Mouse (Mus musculus) frontal cortex, postnatal 14 days (tissue): Measurements from ENCODE around the gene Ccpg1os.

Source experiments
- DNase-seq, 2 experiments: peaks; one replicate each; pipeline ENCODE4 v3.0.0; 2022; ENCODE audit warnings: low spot score in 2 of 2

Ccpg1os gene

GRCm38 (mm10) chr9:72983066-72983465 is 2.1 kb downstream of the Ccpg1os start:
- DNase-seq = no peak

GRCm38 (mm10) chr9:72975242-72975641 is 9.9 kb downstream of the Ccpg1os start:
- no peak for DNase-seq

GRCm38 (mm10) chr9:72974734-72975133 is 10.4 kb downstream of the Ccpg1os start:
- DNase-seq = no peak

GRCm38 (mm10) chr9:72972984-72973383 is 12.2 kb downstream of the Ccpg1os start:
- no peak for DNase-seq

GRCm38 (mm10) chr9:72972435-72972834 is 12.7 kb downstream of the Ccpg1os start:
- no peak for DNase-seq

- DNase-seq = no peak
Measured at GRCm38 (mm10) chr9:72969874-72970273, 15.3 kb downstream of the Ccpg1os start.

GRCm38 (mm10) chr9:72968349-72969061 is 16.7 kb downstream of the Ccpg1os start:
- DNase-seq = peak; percentile 58 to 68

- no peak for DNase-seq
Measured at GRCm38 (mm10) chr9:72961959-72962358, 23.2 kb downstream of the Ccpg1os start.

- no peak for DNase-seq
Measured at GRCm38 (mm10) chr9:72961346-72961745, 23.8 kb downstream of the Ccpg1os start.

- peak; percentile 59 to 65 for DNase-seq
Measured at GRCm38 (mm10) chr9:72958521-72959450, 26.4 kb downstream of the Ccpg1os start, which contains the start of the genes Dyx1c1 and Gm44503. Dyx1c1 (plus strand) TSS chr9:72958785. Gm44503 (plus strand) TSS chr9:72958852.

GRCm38 (mm10) chr9:72955546-72955945 is 29.6 kb downstream of the Ccpg1os start:
- peak in 1 of 2 experiments; percentile 26 for DNase-seq

- no peak for DNase-seq
Measured at GRCm38 (mm10) chr9:72954746-72955145, 30.4 kb downstream of the Ccpg1os start.

GRCm38 (mm10) chr9:72949572-72949971 is 35.6 kb downstream of the Ccpg1os start:
- no peak for DNase-seq

GRCm38 (mm10) chr9:72947010-72947409 is 38.2 kb downstream of the Ccpg1os start:
- no peak for DNase-seq

- no peak for DNase-seq
Measured at GRCm38 (mm10) chr9:72944286-72944685, 40.9 kb downstream of the Ccpg1os start.

GRCm38 (mm10) chr9:72943424-72943823 is 41.8 kb downstream of the Ccpg1os start:
- DNase-seq = no peak

GRCm38 (mm10) chr9:72936301-72936700 is 48.9 kb downstream of the Ccpg1os start:
- no peak for DNase-seq

- DNase-seq = no peak
Measured at GRCm38 (mm10) chr9:72935309-72935708, 49.9 kb downstream of the Ccpg1os start.

- peak; percentile 28 to 38 for DNase-seq
Measured at GRCm38 (mm10) chr9:72931166-72931790, 53.9 kb downstream of the Ccpg1os start.
